Mouse (Mus musculus) olfactory bulb, adult 2 months (tissue): ENCODE data around the gene Erbb4.

ENCODE experiments used
- CTCF ChIP-seq: fragments of 200-500 bp; IDR thresholded peaks from 2 replicates; pipeline ENCODE4 v1.5.1; 2012; ENCODE audit warnings: low read depth, mild to moderate bottlenecking, low read length, moderate library complexity; ENCODE audit not compliant: insufficient read depth
- POLR2A ChIP-seq: fragments of 200-500 bp; IDR thresholded peaks from 2 replicates; pipeline ENCODE4 v1.6.1; 2012; ENCODE audit warnings: mild to moderate bottlenecking, low read depth, low read length, moderate library complexity; ENCODE audit not compliant: insufficient read depth

- TF ChIP-seq CTCF (no peak), POLR2A (no peak)
Measured at GRCm38 (mm10) chr1:68178580-68178979, 929.3 kb downstream of the Erbb4 start.
